Mouse (Mus musculus) heart, postnatal 0 days (tissue): ENCODE results near the gene Mpst. TPM values are rescaled to one million over a fixed set of nuclear protein-coding genes. Genes with fewer than 3 reads are reported as not detected.

ENCODE experiments used
- ATAC-seq: fragments of 200-750 bp; cut with Nextera tagmentation; 2 replicates; pipeline ENCODE4 v1.8.0; 2017; ENCODE audit warnings: low read depth, moderate number of reproducible peaks, moderate library complexity; ENCODE audit not compliant: insufficient read depth
- DNase-seq: peaks from one replicate; pipeline ENCODE4 v3.0.0-alpha.2; 2016; ENCODE audit warnings: low spot score
- H3K27ac ChIP-seq: fragments of 300-500 bp; sonication (generic); 2 replicates; pipeline ENCODE4 v1.5.1; 2014; ENCODE audit warnings: low read depth, mild to moderate bottlenecking
- H3K27me3 ChIP-seq: fragments of 300-500 bp; sonication (generic); 2 replicates; pipeline ENCODE4 v1.6.1; 2014; ENCODE audit warnings: low read length, mixed read lengths; ENCODE audit not compliant: control insufficient read depth, insufficient read depth
- H3K36me3 ChIP-seq: fragments of 300-500 bp; sonication (generic); replicated peaks from 2 replicates; pipeline ENCODE4 v1.6.1; 2014; ENCODE audit warnings: low read length, mixed read lengths; ENCODE audit not compliant: control insufficient read depth, insufficient read depth
- H3K4me1 ChIP-seq: fragments of 300-500 bp; sonication (generic); 2 replicates; pipeline ENCODE4 v1.6.1; 2014; ENCODE audit warnings: antibody characterized with exemption; ENCODE audit not compliant: control insufficient read depth, insufficient read depth
- H3K4me2 ChIP-seq: fragments of 300-500 bp; sonication (generic); 2 replicates; pipeline ENCODE4 v1.6.1; 2014; ENCODE audit warnings: low read depth, mild to moderate bottlenecking, low read length, moderate library complexity
- H3K4me3 ChIP-seq: fragments of 300-500 bp; sonication (generic); 2 replicates; pipeline ENCODE4 v1.5.1; 2014; ENCODE audit warnings: low read depth, low read length
- H3K9ac ChIP-seq: fragments of 300-500 bp; sonication (generic); replicated peaks from 2 replicates; pipeline ENCODE4 v1.6.1; 2014; ENCODE audit warnings: low read depth, low read length, mixed read lengths
- H3K9me3 ChIP-seq: fragments of 300-500 bp; sonication (generic); replicated peaks from 2 replicates; pipeline ENCODE4 v1.6.1; 2016; ENCODE audit warnings: low read length; ENCODE audit not compliant: control insufficient read depth
- CTCF ChIP-seq: IDR thresholded peaks from 2 replicates; pipeline ENCODE4 v1.5.1; 2016; ENCODE audit warnings: antibody characterized with exemption, control low read depth, low read depth
- EP300 ChIP-seq: IDR thresholded peaks from 2 replicates; pipeline ENCODE4 v1.6.1; 2016; ENCODE audit warnings: antibody characterized with exemption, low read depth
- WGBS: fragments of 180-500 bp; shearing (Covaris S2); extraction: QIAGEN DNeasy Blood & Tissue Kit; methylation state at CpG from one replicate; pipeline ENCODE4 v1.1.7; 2014; 5-methylcytosine and 5-hydroxymethylcytosine counted together
- polyA plus RNA-seq: library from polyadenylated mRNA; unstranded; fragments of >200 nt; fragmentation: Nextera tagmentation; extraction: Ambion mirVana; gene quantifications from 2 replicates; pipeline ENCODE4 v1.2.1, GENCODE M21; 2015
- total RNA-seq: library from RNA; depleted of rRNA; stranded (reverse); fragments of >200 nt; gene quantifications from 2 replicates; pipeline ENCODE4 v1.2.3, GENCODE M21; 2014; ENCODE audit warnings: low replicate concordance; rRNA removed

Gene Mpst
- total RNA-seq, result 40.0 and 52.2 TPM in 2 replicates
- 1.1 and 1.2 TPM in 2 replicates for polyA plus RNA-seq

DNA sequence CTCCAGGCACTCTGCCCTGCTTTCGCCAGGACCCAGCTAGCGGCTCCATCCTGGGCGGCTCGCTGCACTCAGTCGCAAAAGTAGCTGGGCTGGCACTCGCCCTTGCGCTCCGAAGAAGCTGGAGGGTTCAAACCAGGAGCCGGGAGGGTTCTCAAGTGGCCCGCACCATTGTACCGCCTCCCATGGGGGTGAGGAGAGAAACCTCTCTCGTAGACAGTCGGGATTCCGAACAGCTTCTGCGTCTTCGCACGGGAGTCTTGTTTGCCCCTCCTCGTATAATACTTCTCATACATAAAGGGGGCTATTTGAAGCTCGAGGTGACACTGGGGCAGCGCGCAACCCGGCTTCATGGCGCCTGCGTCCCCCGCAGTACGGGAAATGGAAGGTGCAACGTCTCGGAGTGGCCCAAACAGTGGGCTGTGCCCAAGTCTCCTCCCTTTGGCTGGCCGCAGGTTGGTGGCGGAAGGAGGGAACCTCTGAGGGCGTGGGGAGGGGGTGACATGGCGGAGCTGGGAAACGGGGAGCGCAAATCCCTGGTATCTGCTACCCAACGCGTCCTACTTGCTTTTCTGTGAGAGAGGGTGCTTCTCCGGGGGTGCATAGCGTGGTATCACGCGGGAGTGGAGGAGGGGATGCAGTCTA, at the start of gene Mpst:
Mpst (plus strand) TSS at position 124 of the 642 bp plus-strand sequence.
- Histone ChIP-seq H3K4me1 (peaks cover 42% of the 10 kb centered on the region), H3K9ac (peak within 1 kb of the TSS; percentile 75), H3K36me3 (no peaks in the 10 kb centered on the region), H3K4me2 (peak within 1 kb of the TSS; percentile 95), H3K4me3 (peak within 1 kb of the TSS; percentile 78), H3K9me3 (no peaks in the 10 kb centered on the region), H3K27me3 (peaks cover 22% of the 10 kb centered on the region), H3K27ac (peak within 1 kb of the TSS; percentile 98)
- ATAC-seq (peak; percentile 81), DNase-seq (peak; percentile 92)
- TF ChIP-seq CTCF (no peak), EP300 (peak; percentile 48; the same call in 1 of the 2 replicates)
- under 1% methylated on average over 40 of the region's 40 CpGs for WGBS

GRCm38 (mm10) chr15:78365916-78366315, 40.3 kb upstream of the Mpst start:
- DNase-seq (no peak), ATAC-seq (no peak)
- peaks cover 6% of the 10 kb centered on the region; the same call in 1 of the 2 replicates for H3K9me3 ChIP-seq
- H3K4me1 ChIP-seq, result no peaks in the 10 kb centered on the region
- TF ChIP-seq CTCF, result no peak
- no peak for TF ChIP-seq EP300
- H3K36me3 ChIP-seq, result no peaks in the 10 kb centered on the region
- WGBS, result 64% methylated on average over 2 of the region's 2 CpGs
- no peak overlapping the region for H3K4me3 ChIP-seq
- no peak overlapping the region for H3K9ac ChIP-seq
- H3K27ac ChIP-seq, result no peak overlapping the region
- no peak overlapping the region for H3K4me2 ChIP-seq
- peaks cover 14% of the 10 kb centered on the region for H3K27me3 ChIP-seq

DNA sequence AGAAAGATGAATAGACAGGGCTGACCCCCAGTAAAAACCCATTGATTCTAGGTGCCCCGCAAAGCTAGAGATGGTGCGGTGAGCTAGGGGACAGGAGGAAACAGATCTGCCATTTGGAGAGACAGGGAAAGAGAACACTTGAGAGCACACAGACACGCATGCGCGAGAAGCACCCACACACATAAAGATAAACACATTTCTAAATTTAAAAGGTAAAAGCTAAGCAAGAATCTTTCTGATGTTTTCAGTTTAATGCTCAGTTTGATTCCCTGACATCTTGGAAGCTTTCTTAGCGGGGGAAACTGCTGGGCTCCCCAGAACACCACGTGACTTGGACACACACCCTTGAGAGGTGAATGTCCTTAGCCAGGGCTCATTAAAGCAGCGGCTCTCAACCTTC, 39.3 kb upstream of the Mpst start:
- Histone ChIP-seq H3K4me1 (no peaks in the 10 kb centered on the region), H3K27ac (no peak overlapping the region), H3K9ac (no peak overlapping the region), H3K9me3 (peaks cover 6% of the 10 kb centered on the region; the same call in 1 of the 2 replicates), H3K4me3 (no peak overlapping the region), H3K4me2 (no peak overlapping the region), H3K27me3 (peaks cover 14% of the 10 kb centered on the region), H3K36me3 (no peaks in the 10 kb centered on the region)
- 75% methylated on average over 8 of the region's 8 CpGs for whole genome bisulfite sequencing
- DNase-seq, result no peak
- TF ChIP-seq EP300 (no peak), CTCF (no peak)
- ATAC-seq, result no peak

GRCm38 (mm10) chr15:78367811-78368210, 38.4 kb upstream of the Mpst start:
- peaks cover 14% of the 10 kb centered on the region for H3K27me3 ChIP-seq
- H3K9me3 ChIP-seq, result no peaks in the 10 kb centered on the region
- no peak for TF ChIP-seq CTCF
- TF ChIP-seq EP300, result no peak
- no peak overlapping the region for H3K4me3 ChIP-seq
- no peak overlapping the region for H3K4me2 ChIP-seq
- H3K9ac ChIP-seq, result no peak overlapping the region
- no peaks in the 10 kb centered on the region for H3K36me3 ChIP-seq
- WGBS, result 62% methylated on average over 3 of the region's 3 CpGs
- DNase-seq (no peak), ATAC-seq (no peak)
- H3K27ac ChIP-seq, result no peak overlapping the region
- H3K4me1 ChIP-seq, result no peaks in the 10 kb centered on the region

DNA sequence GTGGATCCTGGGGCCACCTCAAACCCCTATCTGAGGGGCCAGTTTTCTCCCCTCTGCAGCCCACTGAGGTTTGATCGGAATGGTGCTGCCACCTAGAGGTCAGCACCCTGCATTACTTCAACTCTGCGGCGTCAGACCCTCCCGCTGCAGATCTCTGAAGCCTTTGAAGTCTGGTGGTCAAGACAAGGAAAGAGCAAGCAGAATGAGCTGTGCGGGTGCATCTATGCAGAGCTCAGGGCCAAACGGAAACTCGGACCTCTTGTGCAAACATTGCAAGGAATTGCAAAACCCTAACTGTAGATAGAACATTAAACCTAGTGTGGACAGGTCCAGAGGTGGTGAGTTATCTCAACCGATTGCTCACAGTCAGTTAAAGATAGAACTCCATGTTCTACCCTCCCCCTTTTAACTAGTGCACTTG, 37.3 kb upstream of the Mpst start:
- Histone ChIP-seq H3K4me1 (no peaks in the 10 kb centered on the region), H3K27me3 (peaks cover 14% of the 10 kb centered on the region), H3K4me3 (no peak overlapping the region), H3K36me3 (no peaks in the 10 kb centered on the region), H3K9me3 (no peaks in the 10 kb centered on the region), H3K9ac (no peak overlapping the region), H3K4me2 (no peak overlapping the region), H3K27ac (no peak overlapping the region)
- DNase-seq (peak; percentile 23), ATAC-seq (peak; percentile 24; the same call in 1 of the 2 replicates)
- 4% methylated on average over 8 of the region's 8 CpGs for WGBS
- TF ChIP-seq EP300 (no peak), CTCF (peak; percentile 68)
